Comparison of ENCODE assay signal across 22 mouse cellular contexts in genomic region chr7:67101418-67101973, GRCm38 (mm10).
"Had no signal": no experiment of that assay in that cellular context is flagged by ENCODE, and none has a peak within 500 bp of the region (broad histone marks: within the 10 kb centered on the region; RNA-seq: fewer than 3 reads in every experiment).

No protein-coding gene starts in this region.

- H3K4me1 ChIP-seq: lung, embryonic 15.5 days; midbrain, embryonic 12.5 days; midbrain, embryonic 15.5 days; neural tube, embryonic 12.5 days; neural tube, embryonic 15.5 days; stomach, embryonic 15.5 days had no signal

- H3K27me3 ChIP-seq: lung, embryonic 15.5 days; midbrain, embryonic 12.5 days; midbrain, embryonic 15.5 days; neural tube, embryonic 12.5 days; neural tube, embryonic 15.5 days; stomach, embryonic 15.5 days had no signal

- H3K4me3 ChIP-seq: lung, embryonic 15.5 days; midbrain, embryonic 12.5 days; midbrain, embryonic 15.5 days; neural tube, embryonic 12.5 days; neural tube, embryonic 15.5 days; stomach, embryonic 15.5 days had no signal

- H3K9me3 ChIP-seq: lung, embryonic 15.5 days; midbrain, embryonic 12.5 days; midbrain, embryonic 15.5 days; neural tube, embryonic 12.5 days; neural tube, embryonic 15.5 days; stomach, embryonic 15.5 days had no signal

- H3K27ac ChIP-seq: liver, embryonic 14.5 days; lung, embryonic 15.5 days; midbrain, embryonic 12.5 days; midbrain, embryonic 15.5 days; neural tube, embryonic 12.5 days; neural tube, embryonic 15.5 days; stomach, embryonic 15.5 days had no signal

- DNase-seq: kidney, adult 18-20 months; kidney, adult 9 months; kidney, postnatal 10 days; kidney, postnatal 36 days; liver, postnatal 0 days; lung, postnatal 14 days; lung, postnatal 4 days; right cerebral cortex, adult 18-20 months; right cerebral cortex, postnatal 14 days; right cerebral cortex, postnatal 4 days; thymus, adult 18-20 months; thymus, postnatal 36 days had no signal

- H3K4me2 ChIP-seq: liver, embryonic 11.5 days; lung, embryonic 15.5 days; midbrain, embryonic 12.5 days; midbrain, embryonic 15.5 days; neural tube, embryonic 12.5 days; neural tube, embryonic 15.5 days; stomach, embryonic 15.5 days had no signal

- H3K36me3 ChIP-seq: lung, embryonic 15.5 days; midbrain, embryonic 12.5 days; midbrain, embryonic 15.5 days; neural tube, embryonic 12.5 days; neural tube, embryonic 15.5 days; stomach, embryonic 15.5 days had no signal

- H3K9ac ChIP-seq: liver, embryonic 14.5 days; liver, postnatal 0 days; lung, embryonic 15.5 days; midbrain, embryonic 12.5 days; midbrain, embryonic 15.5 days; neural tube, embryonic 12.5 days; neural tube, embryonic 15.5 days; stomach, embryonic 15.5 days had no signal

- ATAC-seq: inflammation-experienced regulatory T-cells, adult 6 months; intestine, embryonic 16.5 days; liver, postnatal 0 days; midbrain, embryonic 15.5 days had no signal
